Mouse (Mus musculus) C2C12 (cell line): ENCODE results near the gene 1700030J22Rik.

Source experiments
- CEBPB ChIP-seq: IDR thresholded peaks from one replicate; pipeline ENCODE4 v1.6.1; 2011; ENCODE audit warnings: low read depth, mild to moderate bottlenecking, control low read depth, moderate library complexity
- CTCF ChIP-seq: IDR thresholded peaks from one replicate; pipeline ENCODE4 v1.5.1; 2011; ENCODE audit not compliant: control insufficient read depth, insufficient read depth, insufficient read length
- FOSL1 ChIP-seq: IDR thresholded peaks from one replicate; pipeline ENCODE4 v1.8.0; 2011; ENCODE audit warnings: mild to moderate bottlenecking, low read length; ENCODE audit not compliant: poor library complexity, insufficient read depth, severe bottlenecking
- MYOD1 ChIP-seq: IDR thresholded peaks from one replicate; pipeline ENCODE4 v1.6.1; 2011; ENCODE audit warnings: low read depth; ENCODE audit not compliant: control insufficient read depth, insufficient read length

DNA sequence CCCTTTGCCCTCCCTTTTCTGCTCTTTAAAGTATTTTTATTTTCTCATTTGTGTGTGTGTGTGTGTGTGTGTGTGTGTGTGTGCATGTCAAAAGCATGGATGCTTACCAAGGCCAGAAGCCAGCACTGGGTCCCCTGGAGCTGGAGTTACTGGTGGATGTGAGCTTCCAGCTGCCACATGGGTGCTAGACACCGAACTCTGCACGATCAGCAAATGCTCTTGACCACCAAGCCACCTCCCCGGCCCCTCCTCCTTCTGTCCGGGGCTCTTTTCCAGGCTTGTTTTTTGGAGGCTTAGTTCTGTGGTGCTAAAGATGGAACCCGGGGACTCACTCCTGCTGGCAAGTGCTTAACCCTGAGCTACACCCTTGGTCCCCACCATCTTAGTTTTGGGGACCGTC is 31.9 kb downstream of the 1700030J22Rik start:
- no peak for TF ChIP-seq CTCF
- TF ChIP-seq FOSL1: no peak
- no peak for TF ChIP-seq MYOD1
- no peak for TF ChIP-seq CEBPB
